Mouse (Mus musculus): Measurements from ENCODE around the gene B3gnt7.

Gene B3gnt7

DNA sequence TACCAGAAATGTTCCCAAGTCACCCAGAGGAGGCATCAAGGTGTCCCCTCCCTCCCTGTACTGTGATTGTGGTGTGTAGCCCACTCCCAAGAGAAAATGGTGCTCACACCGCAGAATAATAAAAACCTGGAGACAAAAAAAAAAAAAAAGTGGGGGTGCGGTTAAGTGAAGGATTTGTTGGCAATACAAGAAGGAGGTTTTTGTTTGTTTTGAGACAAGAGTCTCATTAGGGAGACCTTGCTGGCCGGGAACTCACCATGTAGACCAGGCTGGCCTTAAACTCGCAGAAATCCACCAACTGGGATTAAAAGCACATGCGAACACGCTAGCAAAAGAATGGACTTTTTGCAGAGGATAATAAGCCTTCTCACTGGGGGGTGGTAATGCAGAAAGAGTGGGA lies at the start of gene B3gnt7:
Gene B3gnt7, plus strand, starts transcription at position 301 of the 400 bp plus-strand sequence.
- no peak for DNase-seq (ENCODE audit: low spot score)

DNA sequence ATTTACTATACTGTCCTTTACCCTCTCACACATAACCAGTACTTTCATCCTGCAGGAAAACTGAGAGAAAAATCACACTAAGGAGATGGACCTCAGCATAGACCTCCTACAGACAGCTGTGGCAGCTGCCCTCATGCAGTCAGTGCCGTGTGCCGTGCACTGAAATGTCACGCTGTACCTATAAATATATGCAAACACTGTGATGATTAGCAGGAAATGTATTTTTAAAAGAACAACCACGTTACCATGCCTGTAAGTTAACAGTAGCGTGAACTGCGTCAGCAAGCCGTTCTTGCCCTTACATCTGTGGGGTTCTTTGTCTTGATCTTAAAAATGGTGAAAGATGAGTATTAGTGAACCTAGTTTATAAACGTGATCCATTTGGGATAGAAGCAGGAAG lies 49.2 kb upstream of the B3gnt7 start:
- no peak for DNase-seq (ENCODE audit: low spot score)

DNA sequence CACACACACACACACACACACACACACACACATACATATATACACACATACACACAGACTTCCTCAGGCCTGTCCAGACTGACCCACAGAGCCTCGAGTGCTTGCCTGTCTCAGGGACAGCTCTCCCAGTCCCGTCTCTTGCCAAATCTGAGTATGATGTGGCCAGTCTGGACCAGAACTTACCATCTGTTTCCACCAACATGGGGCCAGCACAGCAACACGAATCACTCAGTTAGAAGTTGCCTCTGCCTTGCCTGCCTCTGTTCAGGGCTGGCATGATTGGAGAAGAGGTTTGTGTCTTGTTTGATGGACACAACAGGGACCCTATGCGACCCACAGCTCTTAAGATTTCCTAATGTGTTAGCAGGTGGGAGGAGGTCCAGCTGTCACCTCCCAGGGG lies 46.3 kb upstream of the B3gnt7 start:
- no peak for DNase-seq (ENCODE audit: low spot score)

DNA sequence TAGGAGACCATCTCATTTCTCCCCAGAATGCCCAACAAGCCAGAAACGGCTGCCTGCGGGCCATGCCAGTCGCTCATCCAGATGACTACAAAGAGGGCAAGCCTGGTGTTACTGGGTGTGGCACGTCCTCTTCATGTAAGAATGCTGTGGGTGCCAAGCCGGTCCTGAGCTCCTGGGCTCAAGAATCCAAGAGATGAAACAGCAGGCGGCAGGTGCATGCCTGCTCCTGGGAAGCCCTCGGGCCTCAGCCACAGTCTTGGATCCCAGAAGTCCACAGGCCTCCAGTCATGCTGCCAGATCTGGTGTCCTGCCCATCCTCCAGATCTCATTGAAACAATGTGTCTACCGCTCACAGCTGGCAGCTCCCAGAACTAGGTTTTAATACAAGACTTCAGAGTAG lies 45.4 kb upstream of the B3gnt7 start:
- no peak for DNase-seq (ENCODE audit: low spot score)

DNA sequence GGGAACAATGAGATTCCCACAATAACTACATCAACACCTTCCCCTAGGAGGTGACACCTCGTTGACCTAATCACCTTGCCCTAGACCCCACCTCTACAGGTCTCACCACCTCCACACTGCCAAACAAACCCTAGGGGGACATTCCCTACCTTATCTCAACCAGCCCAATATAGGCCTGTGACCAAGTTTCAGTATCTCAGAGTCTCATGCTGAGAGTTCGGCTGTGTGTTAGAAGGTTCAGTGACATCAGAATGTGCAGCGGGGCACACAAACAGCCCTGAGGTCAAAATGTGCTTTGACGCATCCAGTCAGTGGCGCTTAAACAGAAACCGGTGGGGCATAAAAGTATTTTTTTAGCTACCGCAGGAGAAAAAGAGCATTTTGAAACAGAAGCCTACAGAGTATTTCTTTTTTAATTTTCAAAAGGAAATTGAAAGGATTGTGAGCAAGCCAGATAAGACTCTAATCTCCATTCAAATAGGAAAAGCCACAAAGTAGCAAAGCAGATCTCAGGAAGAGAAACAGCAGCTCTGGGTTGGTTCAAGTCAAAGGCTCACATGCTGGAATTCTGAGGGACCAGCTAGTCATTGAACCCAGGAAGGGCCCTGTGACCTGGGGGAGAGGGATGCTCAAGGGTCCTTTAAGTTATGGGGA lies 44.3 kb upstream of the B3gnt7 start:
- no peak for DNase-seq (ENCODE audit: low spot score)

DNA sequence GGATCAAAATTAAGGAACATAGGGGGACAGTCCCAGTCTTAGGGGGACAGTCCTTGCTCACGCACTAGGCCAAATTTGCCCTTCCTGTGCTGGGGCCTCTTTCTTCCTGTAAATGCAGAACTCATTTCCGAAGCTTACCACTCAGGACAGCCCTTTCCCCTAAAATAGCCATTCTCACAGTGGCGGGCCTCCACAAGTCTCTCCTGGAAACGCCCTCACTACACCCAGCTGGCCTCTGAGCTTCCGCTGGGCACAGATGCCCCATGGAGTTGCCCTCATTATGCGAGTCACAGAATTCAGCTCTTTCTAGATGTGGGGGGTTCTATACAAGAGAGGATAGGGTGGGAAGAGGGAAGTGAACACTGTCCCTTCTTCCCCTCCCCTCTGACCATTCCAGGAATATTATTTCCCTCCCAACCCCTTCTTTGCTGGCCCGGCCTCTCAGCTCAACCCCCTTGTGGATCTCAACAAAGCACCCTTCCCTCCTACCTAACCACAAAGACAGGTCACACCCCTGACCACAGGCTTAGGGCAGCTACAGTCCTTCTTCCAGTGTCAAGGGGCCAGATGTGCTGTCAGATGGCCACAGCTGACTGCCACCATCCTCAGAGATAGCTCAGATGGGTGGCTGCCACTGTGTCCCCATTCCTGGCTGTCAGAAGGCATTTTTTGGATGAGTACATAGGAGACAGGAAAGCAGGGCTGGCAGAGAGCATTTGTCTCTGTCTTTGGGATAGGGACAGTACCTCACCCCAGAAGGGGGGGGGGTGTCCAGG lies 38.9 kb upstream of the B3gnt7 start:
- DNase-seq (ENCODE audit: low spot score) = no peak

DNA sequence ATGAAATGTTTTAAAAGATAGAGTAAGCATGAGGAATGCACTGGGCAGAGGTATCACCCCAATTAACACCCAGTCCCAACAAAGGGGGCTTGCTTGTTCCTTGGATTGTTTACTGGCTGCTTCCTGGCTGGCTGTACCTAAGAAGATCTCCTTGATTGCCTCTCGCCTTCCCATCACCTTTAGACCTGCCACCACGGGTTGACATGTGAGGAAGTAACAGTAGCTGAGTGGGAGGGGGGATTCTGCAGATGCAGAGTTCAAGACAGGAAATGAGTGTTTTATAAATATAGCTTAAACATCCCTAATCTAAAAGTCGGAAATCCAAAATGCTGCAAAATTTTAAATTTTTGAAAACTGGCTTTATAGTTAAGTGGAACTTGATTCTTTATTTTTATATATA lies 37.6 kb upstream of the B3gnt7 start:
- DNase-seq (ENCODE audit: low spot score) = no peak

- no peak for DNase-seq (ENCODE audit: low spot score)
These were observed 34.0 kb upstream of the B3gnt7 start for GRCm38 (mm10) chr1:86268492-86269189.

- no peak for DNase-seq (ENCODE audit: low spot score)
These were observed 33.5 kb upstream of the B3gnt7 start for GRCm38 (mm10) chr1:86269190-86269508.

- DNase-seq (ENCODE audit: low spot score) = no peak
These were observed 30.9 kb upstream of the B3gnt7 start for GRCm38 (mm10) chr1:86271707-86272106.

DNA sequence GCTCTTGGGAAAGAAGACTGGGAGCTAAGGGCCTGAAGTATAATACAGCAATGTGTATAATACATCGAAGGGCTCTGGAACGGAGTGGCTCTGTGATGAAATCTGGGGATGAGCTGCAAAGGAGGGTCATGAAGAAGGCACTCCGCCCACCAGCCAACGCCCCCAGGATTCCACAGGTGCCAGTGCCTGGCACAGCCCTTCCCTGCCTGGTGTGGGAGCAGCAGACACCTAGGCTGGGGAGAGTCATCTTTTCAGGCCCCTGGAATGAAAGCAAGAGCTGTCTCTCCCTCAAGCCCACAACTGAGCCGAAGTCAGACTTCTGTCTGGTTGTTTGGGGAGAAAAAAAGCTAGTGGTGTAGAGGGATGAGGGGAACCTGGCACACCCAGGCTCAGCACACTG lies 25.6 kb upstream of the B3gnt7 start:
- no peak for DNase-seq (ENCODE audit: low spot score)

DNA sequence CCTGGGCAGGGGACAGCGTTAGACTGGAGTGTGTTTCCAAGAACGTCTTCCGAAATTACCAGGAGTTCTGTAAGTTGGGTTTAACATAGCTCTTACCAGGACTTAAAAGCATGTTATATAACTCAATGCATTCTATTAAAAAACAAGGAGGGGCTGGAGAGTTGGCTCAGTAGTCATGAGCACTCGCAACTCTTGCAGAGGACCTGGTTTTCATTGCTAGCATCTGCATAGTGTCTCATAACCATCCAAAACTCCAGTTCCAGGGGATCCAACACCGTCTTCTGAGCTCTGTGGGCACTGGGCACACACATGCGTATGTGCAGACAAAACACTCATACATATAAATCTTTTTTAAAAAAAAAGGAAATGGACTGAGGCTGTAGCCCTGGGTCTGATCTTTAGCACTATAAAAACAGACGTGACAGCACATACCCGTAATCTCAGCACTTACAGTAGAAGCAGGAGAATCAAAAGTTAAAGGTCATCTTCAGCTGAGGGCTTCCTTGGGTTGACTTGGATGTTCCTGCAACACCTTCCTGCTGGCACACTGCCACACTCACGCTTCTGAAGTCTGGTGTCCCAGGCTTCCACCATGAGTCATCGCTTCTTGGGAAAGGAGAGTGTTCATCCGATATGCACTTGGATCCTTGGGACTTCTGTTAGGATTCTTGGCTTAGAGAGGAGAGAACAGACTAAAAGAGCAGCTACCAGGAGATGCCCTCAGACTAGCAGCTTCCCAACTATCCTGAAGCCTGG lies 20.7 kb upstream of the B3gnt7 start:
- no peak for DNase-seq (ENCODE audit: low spot score)

DNA sequence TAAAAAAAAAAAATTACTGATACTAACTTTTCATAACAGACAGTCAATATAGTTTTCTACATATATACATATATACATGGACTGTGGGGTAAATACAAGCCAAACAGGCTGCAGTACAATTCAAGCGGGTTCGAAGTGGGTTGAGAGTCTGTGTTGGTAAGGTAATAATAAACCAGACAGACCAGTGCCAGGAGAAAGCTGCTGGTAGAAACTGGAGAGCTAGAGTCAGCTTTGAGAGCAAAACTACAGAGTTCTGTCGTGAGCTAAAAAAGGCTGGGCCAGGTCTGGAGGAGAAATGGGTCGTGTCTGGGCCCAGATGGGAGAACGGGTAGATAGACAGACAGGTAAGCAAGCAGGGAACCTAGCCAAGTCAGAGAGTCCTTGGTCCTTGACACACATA lies 18.5 kb upstream of the B3gnt7 start:
- DNase-seq (ENCODE audit: low spot score) = no peak

- no peak for DNase-seq (ENCODE audit: low spot score)
These were observed 17.3 kb upstream of the B3gnt7 start for GRCm38 (mm10) chr1:86285295-86285694.

DNA sequence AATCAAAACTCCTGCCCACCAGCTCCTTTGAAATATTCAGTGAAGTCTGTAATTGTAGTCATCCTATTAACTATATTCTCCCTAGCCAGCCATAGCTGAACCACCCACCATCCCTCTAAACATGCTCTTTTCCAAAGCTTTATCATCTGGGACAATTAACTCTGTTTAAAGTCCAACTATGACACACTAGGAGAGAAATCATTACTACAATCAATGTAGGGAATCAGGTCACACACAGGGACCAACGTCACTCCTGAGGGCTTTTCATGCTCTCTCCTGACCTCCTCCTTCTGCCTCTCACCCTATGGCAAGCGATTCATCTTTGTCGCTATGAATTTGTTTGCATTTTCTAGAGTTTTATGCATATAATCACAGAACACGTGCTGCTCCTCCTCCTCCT lies 15.2 kb upstream of the B3gnt7 start:
- no peak for DNase-seq (ENCODE audit: low spot score)

- no peak for DNase-seq (ENCODE audit: low spot score)
These were observed 12.2 kb upstream of the B3gnt7 start for GRCm38 (mm10) chr1:86290452-86290851.

- DNase-seq (ENCODE audit: low spot score) = no peak
These were observed 9.5 kb upstream of the B3gnt7 start for GRCm38 (mm10) chr1:86293091-86293490.

DNA sequence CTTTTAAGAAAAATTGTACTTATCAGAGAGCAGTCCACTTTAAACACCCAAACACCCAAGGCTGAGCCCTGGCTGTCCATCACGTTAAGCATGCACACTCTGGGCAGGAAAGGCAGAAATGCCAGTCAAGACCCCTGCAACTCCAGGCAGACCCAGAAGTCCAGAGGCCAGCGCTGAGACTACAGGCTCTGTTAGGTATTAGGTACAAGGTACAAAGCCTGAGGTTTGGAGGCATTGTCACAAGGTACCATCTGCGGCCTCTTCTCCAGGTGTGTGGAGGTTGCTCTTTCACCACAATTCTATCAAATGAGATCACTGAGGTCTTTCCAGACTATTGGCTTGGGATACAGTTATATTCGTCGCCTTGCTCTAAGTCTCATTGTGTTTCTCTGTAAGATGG lies 8.8 kb upstream of the B3gnt7 start:
- DNase-seq (ENCODE audit: low spot score) = no peak

- DNase-seq (ENCODE audit: low spot score) = no peak
These were observed 8.2 kb upstream of the B3gnt7 start for GRCm38 (mm10) chr1:86294472-86294871.

DNA sequence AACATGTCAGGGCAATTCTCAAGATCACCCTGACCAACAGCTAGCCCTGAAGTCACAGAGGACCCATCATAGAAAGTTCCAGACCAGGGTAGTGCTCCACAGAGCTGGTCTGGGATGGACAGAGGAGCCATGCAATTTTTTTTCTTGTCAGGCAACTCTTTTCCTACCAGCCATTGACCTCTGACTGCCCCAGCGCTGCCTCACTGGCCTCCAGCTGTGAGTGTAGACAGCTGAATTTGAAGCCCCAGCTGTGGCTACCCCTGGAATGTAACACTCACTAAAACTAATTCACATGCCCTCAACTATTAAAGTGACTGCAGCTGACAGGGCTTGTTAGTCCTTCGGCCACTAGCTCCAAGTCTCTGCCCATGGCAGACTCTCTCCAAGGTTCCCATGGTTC lies 2.5 kb upstream of the B3gnt7 start:
- no peak for DNase-seq (ENCODE audit: low spot score)

DNA sequence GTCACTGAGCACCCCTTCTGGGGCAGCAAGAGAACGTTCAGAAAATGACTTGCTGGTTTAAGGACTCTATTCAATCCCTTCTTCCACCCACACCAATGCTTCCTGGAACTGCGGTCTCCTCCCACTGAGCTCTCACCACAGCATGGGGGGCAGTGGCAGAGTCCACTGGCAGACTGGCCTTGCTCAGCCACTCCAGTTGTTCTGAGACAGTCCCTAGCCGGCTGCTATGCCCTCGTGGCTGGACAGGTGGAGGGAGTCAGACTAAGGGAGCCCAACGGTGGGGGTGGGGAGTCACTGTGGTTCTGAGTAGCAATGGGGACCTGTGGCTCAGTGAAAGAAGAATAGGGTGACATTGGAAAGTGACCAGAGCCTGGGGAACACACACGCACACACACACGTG lies 1.9 kb upstream of the B3gnt7 start:
- no peak for DNase-seq (ENCODE audit: low spot score)

GRCm38 (mm10) chr1:86301221-86302091 lies 1.2 kb upstream of the B3gnt7 start:
- no peak for DNase-seq (ENCODE audit: low spot score)
